ENCODE assay signal across 9 mouse cellular contexts in genomic region chr13:97545971-97546454, GRCm38 (mm10).
DNase-seq lines count a peak whose midpoint lies in the region; ATAC-seq lines count a peak whose summit lies in the region.
"Had no signal": no experiment of that assay in that cellular context is flagged by ENCODE, and none has a peak within 500 bp of the region (broad histone marks: within the 10 kb centered on the region; RNA-seq: fewer than 3 reads in every experiment).

No protein-coding gene starts in this region.

- no peak overlapping the region for H3K9ac ChIP-seq in intestine, embryonic 16.5 days (ENCODE audit: low read depth, low read length)
- H3K9ac ChIP-seq: limb, embryonic 12.5 days had no signal

- H3K36me3 ChIP-seq in intestine, embryonic 16.5 days (ENCODE audit: control insufficient read depth, insufficient read depth, low read length) = no peaks in the 10 kb centered on the region
- no peaks in the 10 kb centered on the region for H3K36me3 ChIP-seq in limb, embryonic 10.5 days
- H3K36me3 ChIP-seq: limb, embryonic 12.5 days had no signal

- no peak overlapping the region for H3K4me2 ChIP-seq in intestine, embryonic 16.5 days (ENCODE audit: low read depth, low read length)
- H3K4me2 ChIP-seq: limb, embryonic 12.5 days had no signal

- H3K27ac ChIP-seq in intestine, embryonic 16.5 days (ENCODE audit: low read length) = peak overlapping the region; percentile 4; the same call in 1 of the 2 replicates
- H3K27ac ChIP-seq in limb, embryonic 10.5 days = no peak overlapping the region
- H3K27ac ChIP-seq: limb, embryonic 12.5 days had no signal

- H3K27me3 ChIP-seq in intestine, embryonic 16.5 days (replicated peaks; ENCODE audit: control insufficient read depth, insufficient read depth, low read length) = no peaks in the 10 kb centered on the region
- H3K27me3 ChIP-seq in limb, embryonic 10.5 days (ENCODE audit: low read depth, poor library complexity, severe bottlenecking) = no peaks in the 10 kb centered on the region
- H3K27me3 ChIP-seq: limb, embryonic 12.5 days had no signal

- H3K4me3 ChIP-seq in intestine, embryonic 16.5 days (ENCODE audit: low read length) = no peak overlapping the region
- H3K4me3 ChIP-seq in limb, embryonic 10.5 days = no peak overlapping the region
- H3K4me3 ChIP-seq: limb, embryonic 12.5 days had no signal

- H3K9me3 ChIP-seq in intestine, embryonic 16.5 days (ENCODE audit: control insufficient read depth, low read length) = no peaks in the 10 kb centered on the region
- no peaks in the 10 kb centered on the region for H3K9me3 ChIP-seq in limb, embryonic 10.5 days (replicated peaks)

- H3K4me1 ChIP-seq in intestine, embryonic 16.5 days (ENCODE audit: control insufficient read depth, insufficient read depth, low read length) = peaks cover 26% of the 10 kb centered on the region
- H3K4me1 ChIP-seq in limb, embryonic 10.5 days = peaks cover 19% of the 10 kb centered on the region

- WGBS in intestine, embryonic 16.5 days = 39% methylated on average over 9 of the region's 9 CpGs
- 58% methylated on average over 9 of the region's 9 CpGs for WGBS in limb, embryonic 10.5 days

- 0 out of 2 replicates have a peak, but pooled peaks have one; percentile 39 for ATAC-seq in intestine, embryonic 16.5 days

- DNase-seq in heart, adult 11 months = peak; percentile 95
- DNase-seq in heart, postnatal 4 days = no peak
- DNase-seq in urinary bladder, postnatal 14 days (ENCODE audit: low spot score) = peak; percentile 17
- DNase-seq in urinary bladder, postnatal 4 days (ENCODE audit: low spot score in 2 of 2) = no peak
- no peak for DNase-seq in spleen, adult 18-20 months
- DNase-seq in limb, embryonic 10.5 days (ENCODE audit: low spot score) = no peak
- DNase-seq in liver = no peak

Comparison
In these comparisons a context has a peak if more than half of its experiments do, and no peak if none do; other contexts are left out.
1. DNase-seq: peak in heart, adult 11 months (single experiment) and urinary bladder, postnatal 14 days (single experiment); none in heart, postnatal 4 days (single experiment), urinary bladder, postnatal 4 days (0 of 2), spleen, adult 18-20 months (0 of 2), limb, embryonic 10.5 days (single experiment) and liver (single experiment).